Mouse (Mus musculus): ENCODE results near the gene Tnp2. TPM values are rescaled to one million over a fixed set of nuclear protein-coding genes. Genes with fewer than 3 reads are reported as not detected.

Tnp2 gene
- total RNA-seq, 2 experiments from 2014 or later: not detected

DNA sequence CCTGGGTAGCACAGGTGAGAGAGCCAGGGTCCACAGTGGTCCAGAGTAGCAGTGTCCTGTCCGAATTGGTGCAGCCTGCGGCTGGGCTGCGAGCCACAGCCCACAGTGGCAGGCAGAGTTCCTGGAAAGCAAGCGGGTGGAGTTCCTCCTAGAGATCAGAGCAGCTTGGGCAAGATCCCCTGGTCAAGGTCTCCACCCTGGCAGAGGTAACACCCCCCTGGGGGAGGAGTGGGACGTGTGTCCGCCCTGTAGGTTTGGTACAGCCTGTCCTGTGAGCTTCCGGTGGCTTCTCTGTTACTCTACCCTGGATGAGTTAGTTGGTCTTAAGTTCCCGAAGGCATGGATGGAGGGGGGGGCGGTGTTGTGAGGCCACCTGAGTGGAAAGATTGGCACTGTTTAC, 19.6 kb downstream of the Tnp2 start:
- DNase-seq: no peak

- peak; percentile 76 for DNase-seq
Measured at GRCm38 (mm10) chr16:10767158-10767557, 21.3 kb downstream of the Tnp2 start.

GRCm38 (mm10) chr16:10764323-10764722, 24.1 kb downstream of the Tnp2 start:
- no peak for DNase-seq

- no peak for DNase-seq
Measured at GRCm38 (mm10) chr16:10763540-10764264, 24.8 kb downstream of the Tnp2 start.

DNA sequence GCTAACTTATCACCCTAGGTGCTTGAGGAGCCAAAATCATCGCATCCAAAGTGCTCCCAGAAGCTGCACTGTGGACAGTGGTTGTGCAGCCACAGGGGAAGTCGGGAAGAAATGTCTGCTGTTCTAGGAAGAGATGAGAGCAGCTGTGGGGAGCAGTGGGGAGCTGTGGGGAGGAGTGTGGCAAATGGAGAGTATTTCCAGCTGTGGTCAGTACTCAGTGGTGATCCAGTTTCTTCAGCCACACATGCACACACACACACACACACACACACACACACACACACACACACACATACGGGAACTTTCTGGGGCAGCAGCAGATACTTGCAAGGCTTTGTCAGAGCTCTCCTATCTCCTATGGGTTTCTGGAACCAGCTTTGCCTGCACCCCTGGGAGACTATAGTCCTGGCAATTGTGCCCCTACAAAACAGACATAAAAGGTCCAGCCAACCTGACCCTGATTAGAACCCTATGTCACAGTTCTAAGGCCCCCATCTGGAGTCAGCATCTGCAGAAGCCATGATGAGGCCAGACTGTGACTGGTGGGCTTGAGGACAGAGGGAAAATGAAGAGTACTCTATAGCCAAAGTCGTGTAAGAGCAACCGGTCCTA, 25.8 kb downstream of the Tnp2 start:
- no peak for DNase-seq

GRCm38 (mm10) chr16:10761182-10761581, 27.3 kb downstream of the Tnp2 start:
- no peak for DNase-seq

- no peak for DNase-seq
Measured at GRCm38 (mm10) chr16:10756168-10756567, 32.3 kb downstream of the Tnp2 start.

DNA sequence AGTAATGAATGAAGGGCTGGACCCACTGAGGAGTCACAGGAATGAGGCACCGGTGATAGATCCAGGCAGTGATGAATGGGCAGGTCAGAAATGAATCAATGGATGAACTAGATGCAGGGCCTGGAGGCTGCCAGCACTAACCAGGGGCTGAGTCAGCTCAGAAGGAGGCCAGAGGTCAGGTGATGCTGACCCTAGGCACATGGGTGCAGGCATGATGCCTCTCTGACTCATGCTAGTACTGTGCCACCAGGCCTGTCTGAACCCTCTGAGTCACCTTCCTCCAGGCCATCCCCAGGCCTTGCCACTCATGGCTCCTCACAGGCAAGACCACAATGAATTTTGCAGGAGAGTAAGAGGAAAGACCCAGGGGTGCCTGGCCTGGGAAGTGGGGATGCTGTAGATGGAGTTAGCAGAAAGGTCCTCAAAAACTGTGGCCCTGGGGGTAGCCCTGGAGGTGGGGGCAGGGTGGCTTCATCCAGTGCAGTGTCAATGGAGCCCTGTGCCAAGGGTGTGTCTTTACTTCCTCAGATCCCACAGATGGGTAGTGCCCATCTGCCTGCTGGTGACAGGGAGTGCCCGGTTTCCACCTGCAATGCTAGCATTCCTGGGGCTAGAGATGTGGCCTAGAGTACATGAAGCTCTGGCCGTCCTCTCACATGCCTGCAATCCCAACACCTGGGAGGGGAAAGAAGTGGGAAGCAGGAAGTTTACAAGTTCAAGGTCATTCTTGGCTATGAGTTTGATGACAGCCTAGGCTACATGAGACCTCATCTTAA, 33.8 kb downstream of the Tnp2 start:
- no peak for DNase-seq

DNA sequence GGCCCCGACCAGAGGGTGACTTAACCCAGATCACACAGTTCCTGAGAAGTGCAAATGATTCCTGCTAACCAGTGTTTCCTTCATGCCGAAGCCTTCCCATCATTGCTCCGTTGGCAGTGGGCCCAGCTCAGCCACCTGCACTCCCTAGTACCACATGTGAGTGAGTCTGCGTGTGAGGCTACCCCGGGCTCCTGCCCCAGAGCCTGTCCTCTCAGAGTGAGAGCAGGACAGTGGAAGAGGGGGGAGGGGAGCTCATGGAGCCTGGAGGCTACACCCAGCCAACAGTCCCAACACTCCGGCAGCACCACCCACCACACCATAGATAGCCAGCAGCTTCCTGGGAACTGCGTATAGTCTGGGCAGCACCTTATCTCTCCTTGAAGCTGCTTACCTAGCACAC, 38.6 kb downstream of the Tnp2 start:
- peak; percentile 51 for DNase-seq

GRCm38 (mm10) chr16:10749226-10749625, 39.2 kb downstream of the Tnp2 start:
- DNase-seq: no peak

GRCm38 (mm10) chr16:10741082-10741481, 47.4 kb downstream of the Tnp2 start:
- DNase-seq: no peak

GRCm38 (mm10) chr16:10739854-10740398, 48.5 kb downstream of the Tnp2 start:
- DNase-seq: peak; percentile 31

DNA sequence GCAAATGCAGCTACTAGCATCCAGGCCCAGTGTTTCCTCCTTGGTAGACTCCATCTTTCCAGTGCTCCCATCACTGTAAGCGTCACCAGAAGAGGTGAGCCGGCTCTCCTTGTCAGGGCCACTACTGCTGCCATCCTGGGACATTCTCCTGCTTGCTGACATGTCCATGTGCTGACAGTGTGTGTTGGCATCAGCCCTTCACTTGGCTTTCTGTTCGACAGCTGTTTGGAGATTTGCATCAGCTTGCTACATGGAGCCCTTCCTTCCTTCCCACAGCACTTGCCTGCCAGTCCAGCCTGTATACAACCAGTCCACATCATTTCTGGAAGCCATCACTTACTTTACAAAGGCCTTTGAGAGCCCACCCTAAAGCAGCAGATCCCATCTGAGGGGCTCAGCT, 49.6 kb downstream of the Tnp2 start:
- no peak for DNase-seq

Other genes with a start within 250 kb of the Tnp2 start
- gene Dexi, start 245.6 kb downstream of the Tnp2 start, total RNA-seq (2021): 10 to 100 TPM; 26.8 to 30.3 TPM
- 10 to 100 TPM; 24.5 to 25.8 TPM for gene Clec16a, start 243.3 kb downstream of the Tnp2 start, total RNA-seq (2021)
- 1 to 10 TPM; 1.1 to 2.2 TPM for gene Socs1, start 3.1 kb downstream of the Tnp2 start, total RNA-seq (2021)
- not detected for gene Prm3, start 2.3 kb upstream of the Tnp2 start, total RNA-seq (2021)
- not detected for gene Prm2, start 7.5 kb upstream of the Tnp2 start, total RNA-seq (2021)
- not detected for gene Prm1, start 17.2 kb upstream of the Tnp2 start, total RNA-seq (2021)
- not detected for gene Gm11172, start 24.3 kb upstream of the Tnp2 start, total RNA-seq (2021)
- 1 to 10 TPM; 1.6 TPM for gene Rmi2, start 46.4 kb upstream of the Tnp2 start, total RNA-seq (2021)